Mouse (Mus musculus) left cerebral cortex, adult 2 months (tissue): ENCODE data around the gene Cog5. TPM values are rescaled to one million over a fixed set of nuclear protein-coding genes. Genes with fewer than 3 reads are reported as not detected.
A peak's percentile ranks its signal among the peaks of the same experiment; 100 is the strongest.

ENCODE experiments used
- DNase-seq, 2 experiments: peaks; one replicate each; pipeline ENCODE4 v3.0.0; 2021 to 2022; ENCODE audit warnings: low spot score in 2 of 2, mixed read lengths in 1 of 2; ENCODE audit errors: extremely low spot score in 1 of 2
- H3K27ac ChIP-seq: fragments of 200-600 bp; 2 replicates; pipeline ENCODE4 v1.8.1; 2022
- H3K4me3 ChIP-seq: fragments of 200-600 bp; 2 replicates; pipeline ENCODE4 v1.8.1; 2022
- CTCF ChIP-seq: fragments of 200-600 bp; IDR thresholded peaks from 2 replicates; pipeline ENCODE4 v1.8.1; 2022; ENCODE audit warnings: antibody characterized with exemption, mild to moderate bottlenecking, moderate library complexity
- intact Hi-C: fragments of 180-260 bp; cut with DNase I; formaldehyde crosslinking; loops from one replicate; pipeline ENCODE4 v1.15.1; 2025
- total RNA-seq, 2 experiments: library from RNA; stranded (reverse); gene quantifications; 2 replicates each; pipeline ENCODE4 v1.2.3; 2021

Gene Cog5
- total RNA-seq, 2 experiments from 2014 or later, result 44.4 to 46.8 TPM

DNA sequence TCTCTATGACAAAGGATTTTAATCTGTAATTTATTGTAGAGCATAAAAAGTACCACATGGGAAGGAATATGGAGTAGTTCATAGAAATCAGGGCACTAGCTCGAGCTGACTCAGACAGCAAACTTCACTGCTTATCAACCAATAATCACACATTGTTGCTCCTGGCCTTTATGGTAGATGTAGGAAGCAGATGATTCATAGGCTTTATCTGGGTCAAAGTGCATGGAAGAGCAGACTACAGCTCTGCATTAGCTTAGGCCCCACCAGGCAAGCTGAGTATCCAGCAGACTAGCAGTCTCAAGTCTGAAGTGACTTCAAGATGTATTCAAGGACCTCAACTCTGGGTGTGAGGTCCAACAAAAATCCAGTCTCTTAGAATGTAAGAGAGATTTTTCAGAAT lies 228.1 kb downstream of the Cog5 start:
- DNase-seq, result no peak
- Histone ChIP-seq H3K4me3 (no peak overlapping the region), H3K27ac (no peak overlapping the region)
- TF ChIP-seq CTCF, result no peak
- intact Hi-C loops, result no loop called here

DNA sequence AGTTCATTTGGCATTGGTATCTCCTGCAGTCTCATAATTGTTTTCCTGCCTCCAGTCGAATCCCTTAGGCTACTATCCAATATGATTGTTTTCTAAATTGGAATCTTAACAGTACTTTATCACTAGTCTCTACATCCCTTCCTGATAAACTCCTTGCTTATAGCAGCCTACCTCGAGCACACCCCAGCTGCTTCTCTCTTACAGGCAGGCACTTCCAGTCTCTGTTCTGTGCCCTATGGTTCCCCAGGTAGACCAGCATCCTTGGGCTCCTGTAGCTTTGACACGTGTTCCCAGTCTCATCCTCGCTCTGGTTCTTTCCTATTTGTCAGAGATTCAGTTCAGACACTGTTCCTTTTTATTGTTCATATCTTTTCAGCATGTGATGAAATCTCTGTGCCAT lies 229.7 kb downstream of the Cog5 start:
- intact Hi-C loops, result no loop called here
- TF ChIP-seq CTCF, result no peak
- Histone ChIP-seq H3K4me3 (no peak overlapping the region), H3K27ac (0 out of 2 replicates have a peak overlapping the region, but pooled peaks have one; percentile 77)
- DNase-seq, result no peak

DNA sequence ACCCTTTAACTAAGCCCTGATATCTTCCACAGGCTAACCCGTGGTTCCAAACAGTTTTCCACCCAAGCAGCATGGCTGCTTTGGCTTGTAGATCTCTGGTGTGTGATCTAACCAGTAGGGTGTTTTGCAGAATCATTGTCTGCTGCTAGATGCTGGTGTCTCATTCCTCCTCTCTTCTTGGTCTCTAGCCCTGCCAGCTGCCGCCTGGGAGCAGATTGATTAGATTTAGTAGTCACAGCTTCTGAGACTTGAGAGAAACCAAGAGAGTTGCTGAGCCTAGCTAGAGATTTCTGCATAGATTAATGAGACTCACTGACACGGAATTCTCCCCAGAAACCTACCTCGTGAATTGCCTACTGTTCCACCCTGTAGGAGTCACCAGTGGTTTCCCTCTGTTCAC lies 230.4 kb downstream of the Cog5 start:
- peak overlapping the region; percentile 77; the same call in 1 of the 2 replicates for H3K27ac ChIP-seq
- intact Hi-C loops, result loop anchor here (5.0 kb wide), 1 partner anchor 128 kb away; no protein-coding TSS in a partner anchor
- H3K4me3 ChIP-seq, result no peak overlapping the region
- TF ChIP-seq CTCF, result no peak
- DNase-seq, result no peak

DNA sequence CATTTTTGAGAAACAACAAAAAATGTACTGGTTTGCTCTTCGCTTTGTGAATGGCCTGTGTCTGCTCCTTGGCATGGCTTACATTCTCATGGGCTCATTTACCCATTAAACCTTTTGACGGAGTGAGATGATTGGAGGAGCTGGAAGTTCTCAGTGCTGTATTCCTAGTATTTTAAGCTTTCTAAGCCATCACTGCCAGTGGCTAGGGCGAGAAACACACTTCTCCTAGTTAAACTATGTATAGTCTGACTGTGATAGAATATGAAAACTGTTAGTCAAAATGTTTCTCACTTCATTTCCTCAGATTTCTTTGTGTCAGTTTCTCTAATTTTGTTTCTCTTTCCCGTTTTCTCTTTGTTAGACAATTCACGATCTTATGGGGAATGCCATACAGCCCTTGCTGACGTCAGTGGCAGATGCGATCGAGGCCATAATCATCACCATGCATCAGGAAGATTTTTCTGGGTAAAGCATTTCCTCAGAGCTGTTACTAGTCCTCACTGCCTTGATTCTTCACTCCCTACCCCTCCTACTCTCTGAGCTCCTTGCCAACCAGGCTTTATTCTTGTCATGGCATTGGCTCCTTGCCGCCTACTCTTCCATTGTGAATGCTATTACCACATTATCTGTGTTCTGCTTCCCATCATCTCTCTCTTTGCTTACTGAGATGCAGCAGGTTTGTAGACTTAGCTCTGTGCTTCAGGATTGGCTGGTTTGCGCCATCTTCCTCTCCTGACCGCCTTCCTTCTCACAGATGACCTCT lies 231.4 kb downstream of the Cog5 start:
- no peak for TF ChIP-seq CTCF
- H3K27ac ChIP-seq, result peak overlapping the region; percentile 77
- peak; percentile 39 to 74 for DNase-seq
- intact Hi-C loops, result loop anchor here (5.0 kb wide), 1 partner anchor 129 kb away; no protein-coding TSS in a partner anchor
- no peak overlapping the region for H3K4me3 ChIP-seq

DNA sequence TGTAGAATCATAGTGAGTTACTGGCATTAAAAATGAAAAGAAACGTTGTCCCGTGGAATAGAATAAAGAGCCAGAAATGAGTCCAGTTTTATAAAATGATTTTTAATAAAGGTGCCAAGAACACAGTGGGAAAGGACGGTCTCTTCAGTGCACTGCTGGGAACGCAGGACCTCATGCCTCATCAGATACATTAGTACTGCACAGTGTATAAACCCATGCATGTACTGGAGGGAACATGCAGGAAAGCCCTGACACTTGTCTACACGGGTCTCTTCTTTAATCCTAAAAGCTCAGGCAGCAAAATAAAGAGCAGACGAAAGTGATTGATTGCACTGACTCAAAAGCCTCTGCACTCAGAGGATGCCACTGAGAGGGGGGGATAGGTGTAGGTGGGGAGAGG lies 236.0 kb downstream of the Cog5 start:
- no peak overlapping the region for H3K4me3 ChIP-seq
- DNase-seq, result no peak
- H3K27ac ChIP-seq, result no peak overlapping the region; the same call in 1 of the 2 replicates
- intact Hi-C loops, result no loop called here
- TF ChIP-seq CTCF, result no peak

DNA sequence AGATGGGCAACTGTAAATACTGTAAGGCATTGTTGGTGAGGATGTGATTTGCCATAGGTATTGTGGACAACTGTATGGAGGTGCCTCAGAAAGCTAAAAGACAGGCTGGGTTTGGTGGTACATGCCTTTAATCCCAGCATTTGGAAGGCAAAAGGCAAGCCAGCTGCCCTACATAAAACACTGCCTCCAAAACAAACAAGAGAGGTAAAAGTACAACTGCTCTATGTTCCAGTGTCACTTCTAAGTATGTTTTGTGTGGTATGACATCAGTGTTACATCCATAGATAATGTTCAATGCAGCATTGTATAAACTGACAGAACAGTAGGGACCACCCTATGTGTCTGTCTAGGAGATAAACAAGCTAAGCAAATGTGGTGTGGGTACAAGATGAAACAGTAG lies 237.4 kb downstream of the Cog5 start:
- Histone ChIP-seq H3K27ac (no peak overlapping the region), H3K4me3 (no peak overlapping the region)
- no peak for TF ChIP-seq CTCF
- intact Hi-C loops, result no loop called here
- no peak for DNase-seq

DNA sequence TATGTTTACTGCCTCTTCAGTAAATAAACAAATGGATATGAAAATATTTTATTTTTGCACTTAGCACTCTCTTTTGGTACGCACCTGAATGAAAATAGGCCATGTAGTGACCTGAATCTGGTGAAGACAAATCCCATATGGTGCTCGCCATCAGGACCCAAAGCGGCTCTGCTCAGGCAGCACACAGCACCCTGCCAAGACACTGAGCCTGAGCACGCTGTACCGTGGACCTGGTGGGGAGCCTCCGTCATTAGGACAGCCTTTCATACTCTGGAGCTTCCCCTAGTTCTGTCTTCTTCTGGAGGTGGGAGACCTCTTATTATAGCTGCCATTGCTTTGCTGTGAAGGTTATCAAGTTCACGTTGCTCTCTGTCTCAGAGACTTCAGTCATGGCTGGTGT lies 238.1 kb downstream of the Cog5 start:
- peak overlapping the region; percentile 6; the same call in 1 of the 2 replicates for H3K27ac ChIP-seq
- intact Hi-C loops, result no loop called here
- TF ChIP-seq CTCF, result no peak
- DNase-seq, result no peak
- H3K4me3 ChIP-seq, result no peak overlapping the region

DNA sequence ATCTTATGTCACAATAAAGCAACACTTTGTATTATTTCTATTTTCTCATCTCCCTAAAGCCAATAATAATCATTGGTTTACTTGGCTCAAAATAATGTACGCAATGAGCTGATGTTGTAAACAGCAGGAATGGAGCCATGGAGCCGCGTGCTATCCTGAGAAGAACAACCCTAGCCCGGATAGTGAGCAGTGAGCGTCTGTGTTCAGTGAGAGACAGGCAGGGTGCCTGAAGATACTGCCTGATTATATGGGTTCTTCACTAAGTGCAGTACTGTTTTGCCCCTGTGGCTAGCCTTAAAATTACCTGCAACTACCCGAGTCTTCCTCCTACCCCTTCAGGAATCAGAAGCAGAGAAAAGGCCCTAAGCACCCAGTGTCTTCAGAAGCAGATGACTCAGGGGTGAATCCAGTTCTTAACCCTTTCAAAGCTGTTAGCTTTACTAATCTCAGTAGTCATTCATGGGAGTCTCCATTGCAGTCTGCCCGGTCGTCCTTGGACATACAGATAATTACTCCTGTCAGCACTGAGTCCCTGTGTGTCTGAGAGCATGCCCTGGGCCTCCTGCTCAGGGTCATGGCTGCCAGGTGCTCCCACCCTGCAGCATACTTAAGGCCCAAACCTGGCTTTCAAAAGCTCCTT lies 240.5 kb downstream of the Cog5 start:
- peak overlapping the region; percentile 74 for H3K27ac ChIP-seq
- intact Hi-C loops, result loop anchor here (5.0 kb wide), 3 partner anchors 68 to 183 kb away; partner anchors contain the start of gene Gpr22
- TF ChIP-seq CTCF, result no peak
- no peak overlapping the region for H3K4me3 ChIP-seq
- DNase-seq, result no peak

DNA sequence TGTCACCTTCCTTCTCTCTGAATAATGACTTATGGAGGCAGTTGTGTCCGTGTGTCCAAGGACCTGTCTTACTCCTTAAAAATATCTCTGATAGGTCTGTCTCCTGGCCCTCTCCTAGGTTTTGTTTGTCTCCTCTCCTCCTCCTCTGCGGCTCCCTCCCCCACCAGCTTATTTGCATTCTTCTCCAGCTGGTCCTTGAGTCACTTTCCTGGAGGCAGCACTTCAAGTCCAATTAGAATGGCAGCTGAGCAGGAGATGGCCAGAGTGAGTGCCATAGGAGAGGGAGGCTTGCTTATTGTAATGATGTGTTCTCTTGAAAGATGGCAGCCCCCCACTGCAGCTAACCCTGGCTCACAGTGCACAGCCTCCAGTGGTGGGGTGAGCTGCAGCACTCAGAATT lies 241.2 kb downstream of the Cog5 start:
- peak; percentile 58 to 71 for DNase-seq

DNA sequence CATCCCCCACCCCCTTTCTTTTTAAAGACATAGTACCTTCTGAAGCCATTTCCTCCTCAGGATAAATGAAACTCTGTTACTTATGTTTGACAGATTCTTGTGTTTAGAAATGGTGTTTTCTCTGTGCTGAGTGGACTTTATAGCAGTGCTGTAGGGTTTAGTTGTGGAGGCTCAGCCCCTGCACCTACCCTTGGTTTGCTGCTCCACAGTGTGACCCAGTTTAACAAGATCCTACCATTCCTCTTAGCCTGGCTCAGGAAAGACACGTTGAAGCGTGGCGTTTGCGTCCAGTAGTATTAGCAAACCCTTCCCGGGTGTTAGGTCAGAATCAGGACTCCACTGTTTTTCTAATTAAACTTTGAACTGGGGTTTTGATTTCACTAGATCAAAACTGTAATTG lies 241.6 kb downstream of the Cog5 start:
- Histone ChIP-seq H3K27ac (peak overlapping the region; percentile 74), H3K4me3 (no peak overlapping the region)
- no peak for TF ChIP-seq CTCF
- intact Hi-C loops, result loop anchor here (2.0 to 5.0 kb wide), 4 partner anchors 37 to 184 kb away; partner anchors contain the start of gene Gpr22
- DNase-seq, result no peak

More for the DNA sequence above, 241.2 kb downstream of the Cog5 start:
- Histone ChIP-seq H3K4me3 (no peak overlapping the region), H3K27ac (peak overlapping the region; percentile 74)
- intact Hi-C loops, result loop anchor here (2.0 to 5.0 kb wide), 4 partner anchors 37 to 184 kb away; partner anchors contain the start of gene Gpr22
- no peak for TF ChIP-seq CTCF

DNA sequence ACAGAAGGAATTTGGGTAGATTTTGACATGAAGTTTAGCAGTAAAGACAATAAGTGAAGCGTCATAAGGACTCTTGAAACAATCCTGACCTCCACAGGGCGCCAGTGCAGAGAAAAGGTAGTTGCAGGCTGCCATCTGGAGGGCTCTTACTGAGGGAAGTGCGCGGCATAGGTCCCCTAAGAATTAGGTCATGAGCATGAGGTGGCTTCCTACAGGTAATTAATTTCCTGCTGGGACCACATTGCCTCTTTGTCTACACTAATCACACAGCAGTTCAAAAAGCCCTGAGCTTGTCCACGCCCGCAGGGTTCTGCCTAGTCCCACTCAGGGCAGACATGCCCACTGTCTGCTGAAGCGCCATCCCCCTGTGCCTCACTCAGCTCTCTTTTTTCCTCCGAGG lies 242.3 kb downstream of the Cog5 start:
- no peak overlapping the region for H3K4me3 ChIP-seq
- DNase-seq, result no peak
- H3K27ac ChIP-seq, result peak overlapping the region; percentile 74
- peak; percentile 26 for TF ChIP-seq CTCF
- intact Hi-C loops, result loop anchor here (2.0 to 5.0 kb wide), 4 partner anchors 38 to 185 kb away; partner anchors contain the start of gene Gpr22

DNA sequence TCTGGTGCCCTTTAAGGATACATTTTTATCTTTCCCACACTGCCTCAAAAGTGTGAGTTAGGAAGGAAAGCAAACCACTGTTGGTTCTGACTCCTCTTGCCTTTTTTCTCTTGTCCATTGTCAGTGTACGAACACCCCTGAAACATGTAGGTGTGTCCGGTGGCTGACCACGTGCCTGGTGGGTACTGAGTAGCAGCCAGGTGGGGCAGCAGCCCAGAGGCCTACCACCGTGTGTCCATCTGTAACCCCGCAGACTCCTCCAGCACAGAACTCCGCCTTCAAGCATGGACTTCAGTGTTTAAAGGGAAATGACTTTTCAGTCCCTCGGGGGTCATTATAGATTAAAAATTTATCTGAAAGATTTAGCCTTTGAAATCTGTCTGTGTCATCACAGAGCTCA lies 242.8 kb downstream of the Cog5 start:
- no peak for DNase-seq
- Histone ChIP-seq H3K4me3 (no peak overlapping the region), H3K27ac (peak overlapping the region; percentile 74)
- no peak for TF ChIP-seq CTCF
- intact Hi-C loops, result loop anchor here (2.0 to 5.0 kb wide), 4 partner anchors 39 to 185 kb away; partner anchors contain the start of gene Gpr22
